Mouse (Mus musculus): ENCODE data around the gene Unc93b1.

DNA sequence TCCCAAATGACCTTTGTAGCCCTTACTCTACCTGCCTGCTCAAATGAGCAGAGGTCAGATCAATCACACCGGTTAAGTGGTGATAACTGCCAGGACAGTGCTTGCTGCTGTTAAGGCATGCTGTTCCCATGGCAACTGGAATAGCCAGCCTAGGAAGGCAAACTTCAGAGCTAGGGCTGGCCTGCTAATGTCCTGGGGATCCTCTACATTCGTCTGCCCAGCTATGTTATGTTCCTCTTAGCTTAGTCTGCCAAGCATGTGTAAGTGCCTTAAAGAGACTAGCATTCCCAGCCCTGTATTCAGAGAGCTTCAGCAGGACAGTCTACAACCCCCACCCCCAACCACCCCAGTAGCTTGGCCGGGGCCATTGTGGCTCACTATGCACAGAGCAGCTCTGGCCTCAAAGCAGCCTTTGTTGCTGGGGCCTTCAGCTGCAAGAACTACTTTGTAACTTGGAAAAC lies 39.8 kb upstream of the Unc93b1 start:
- TF ChIP-seq CTCF (IDR thresholded peaks at IDR 0.05; ENCODE audit: borderline replicate concordance, insufficient read depth, low read depth, low read length) (no peak), POLR2A (IDR thresholded peaks at IDR 0.05; ENCODE audit: borderline replicate concordance, insufficient read depth, low read length) (no peak)
